Mouse (Mus musculus): ENCODE measurements around the gene Ctnna3. TPM values are rescaled to one million over a fixed set of nuclear protein-coding genes. Genes with fewer than 3 reads are reported as not detected.
"Not testable (repeated sequence)": the region's sequence is repeated elsewhere in the genome, so short reads cannot be mapped to it uniquely, and the experiment has no call there.

Ctnna3 gene
- polyA plus RNA-seq, 1 experiment from 2014 or later = 1.2 TPM

GRCm38 (mm10) chr10:64643976-64644375 lies 1214.1 kb downstream of the Ctnna3 start:
- H3K9ac ChIP-seq (ENCODE audit: low read length) = no peak overlapping the region
- no peaks in the 10 kb centered on the region for H3K36me3 ChIP-seq (ENCODE audit: control insufficient read depth, insufficient read depth, low read length)
- H3K27me3 ChIP-seq (ENCODE audit: control insufficient read depth, insufficient read depth, low read length) = no peaks in the 10 kb centered on the region
- 76% methylated on average over 2 of the region's 2 CpGs for WGBS
- H3K4me3 ChIP-seq (replicated peaks; ENCODE audit: low read length) = no peak overlapping the region
- H3K27ac ChIP-seq (ENCODE audit: low read length) = no peak overlapping the region
- no peak for ATAC-seq (ENCODE audit: insufficient read depth, low FRiP score)
- H3K4me2 ChIP-seq (ENCODE audit: low read depth, low read length) = no peak overlapping the region
- no peaks in the 10 kb centered on the region for H3K9me3 ChIP-seq (replicated peaks; ENCODE audit: control insufficient read depth, low read length)
- no peaks in the 10 kb centered on the region for H3K4me1 ChIP-seq (ENCODE audit: control insufficient read depth, insufficient read depth, low read length)

- Histone ChIP-seq H3K36me3 (ENCODE audit: control insufficient read depth, insufficient read depth, low read length) (no peaks in the 10 kb centered on the region), H3K4me1 (ENCODE audit: control insufficient read depth, insufficient read depth, low read length) (no peaks in the 10 kb centered on the region), H3K9ac (ENCODE audit: low read length) (no peak overlapping the region), H3K9me3 (replicated peaks; ENCODE audit: control insufficient read depth, low read length) (no peaks in the 10 kb centered on the region), H3K27ac (ENCODE audit: low read length) (no peak overlapping the region), H3K4me3 (replicated peaks; ENCODE audit: low read length) (no peak overlapping the region), H3K27me3 (ENCODE audit: control insufficient read depth, insufficient read depth, low read length) (no peaks in the 10 kb centered on the region), H3K4me2 (ENCODE audit: low read depth, low read length) (no peak overlapping the region)
- no peak for ATAC-seq (ENCODE audit: insufficient read depth, low FRiP score)
- 84% methylated on average over 4 of the region's 4 CpGs for WGBS
Observed at GRCm38 (mm10) chr10:64661190-64661589, 1231.3 kb downstream of the Ctnna3 start.

GRCm38 (mm10) chr10:64671469-64671868 lies 1241.6 kb downstream of the Ctnna3 start:
- no peak overlapping the region for H3K9ac ChIP-seq (ENCODE audit: low read length)
- H3K9me3 ChIP-seq (replicated peaks; ENCODE audit: control insufficient read depth, low read length) = no peaks in the 10 kb centered on the region
- no peak for ATAC-seq (ENCODE audit: insufficient read depth, low FRiP score)
- no peak overlapping the region for H3K27ac ChIP-seq (ENCODE audit: low read length)
- H3K4me2 ChIP-seq (ENCODE audit: low read depth, low read length) = no peak overlapping the region
- no peak overlapping the region for H3K4me3 ChIP-seq (replicated peaks; ENCODE audit: low read length)
- H3K36me3 ChIP-seq (ENCODE audit: control insufficient read depth, insufficient read depth, low read length) = no peaks in the 10 kb centered on the region
- no peaks in the 10 kb centered on the region for H3K4me1 ChIP-seq (ENCODE audit: control insufficient read depth, insufficient read depth, low read length)
- 69% methylated on average over 2 of the region's 2 CpGs for WGBS
- no peaks in the 10 kb centered on the region for H3K27me3 ChIP-seq (ENCODE audit: control insufficient read depth, insufficient read depth, low read length)

- H3K4me1 ChIP-seq (ENCODE audit: control insufficient read depth, insufficient read depth, low read length) = no peaks in the 10 kb centered on the region
- no peak overlapping the region for H3K9ac ChIP-seq (ENCODE audit: low read length)
- no peak overlapping the region for H3K4me2 ChIP-seq (ENCODE audit: low read depth, low read length)
- no peak overlapping the region for H3K4me3 ChIP-seq (replicated peaks; ENCODE audit: low read length)
- 85% methylated on average over 3 of the region's 3 CpGs for WGBS
- H3K27ac ChIP-seq (ENCODE audit: low read length) = no peak overlapping the region
- no peaks in the 10 kb centered on the region for H3K27me3 ChIP-seq (ENCODE audit: control insufficient read depth, insufficient read depth, low read length)
- no peaks in the 10 kb centered on the region for H3K9me3 ChIP-seq (replicated peaks; ENCODE audit: control insufficient read depth, low read length)
- H3K36me3 ChIP-seq (ENCODE audit: control insufficient read depth, insufficient read depth, low read length) = no peaks in the 10 kb centered on the region
- no peak for ATAC-seq (ENCODE audit: insufficient read depth, low FRiP score)
Observed at GRCm38 (mm10) chr10:64675796-64676195, 1245.9 kb downstream of the Ctnna3 start.

GRCm38 (mm10) chr10:64710017-64710416 lies 1280.1 kb downstream of the Ctnna3 start:
- no peak for ATAC-seq (ENCODE audit: insufficient read depth, low FRiP score)
- no peaks in the 10 kb centered on the region for H3K27me3 ChIP-seq (ENCODE audit: control insufficient read depth, insufficient read depth, low read length)
- H3K4me2 ChIP-seq (ENCODE audit: low read depth, low read length) = no peak overlapping the region
- H3K9me3 ChIP-seq (replicated peaks; ENCODE audit: control insufficient read depth, low read length) = no peaks in the 10 kb centered on the region
- no peak overlapping the region for H3K27ac ChIP-seq (ENCODE audit: low read length)
- H3K9ac ChIP-seq (ENCODE audit: low read length) = no peak overlapping the region
- H3K4me3 ChIP-seq (replicated peaks; ENCODE audit: low read length) = no peak overlapping the region
- H3K36me3 ChIP-seq (ENCODE audit: control insufficient read depth, insufficient read depth, low read length) = no peaks in the 10 kb centered on the region
- H3K4me1 ChIP-seq (ENCODE audit: control insufficient read depth, insufficient read depth, low read length) = no peaks in the 10 kb centered on the region
- 76% methylated on average over 2 of the region's 2 CpGs for WGBS

- Histone ChIP-seq H3K27ac (ENCODE audit: low read length) (no peak overlapping the region), H3K4me3 (replicated peaks; ENCODE audit: low read length) (no peak overlapping the region), H3K4me2 (ENCODE audit: low read depth, low read length) (no peak overlapping the region), H3K4me1 (ENCODE audit: control insufficient read depth, insufficient read depth, low read length) (no peaks in the 10 kb centered on the region), H3K27me3 (ENCODE audit: control insufficient read depth, insufficient read depth, low read length) (no peaks in the 10 kb centered on the region), H3K36me3 (ENCODE audit: control insufficient read depth, insufficient read depth, low read length) (no peaks in the 10 kb centered on the region), H3K9ac (ENCODE audit: low read length) (no peak overlapping the region), H3K9me3 (replicated peaks; ENCODE audit: control insufficient read depth, low read length) (no peaks in the 10 kb centered on the region)
- ATAC-seq (ENCODE audit: insufficient read depth, low FRiP score) = no peak
- WGBS = 58% methylated on average over 9 of the region's 9 CpGs
Observed at GRCm38 (mm10) chr10:64718036-64718435, 1288.1 kb downstream of the Ctnna3 start.

GRCm38 (mm10) chr10:64735692-64736091 lies 1305.8 kb downstream of the Ctnna3 start:
- no peak overlapping the region for H3K4me2 ChIP-seq (ENCODE audit: low read depth, low read length)
- H3K27me3 ChIP-seq (ENCODE audit: control insufficient read depth, insufficient read depth, low read length) = no peaks in the 10 kb centered on the region
- 55% methylated on average over 2 of the region's 2 CpGs for WGBS
- no peak overlapping the region for H3K4me3 ChIP-seq (replicated peaks; ENCODE audit: low read length)
- ATAC-seq (ENCODE audit: insufficient read depth, low FRiP score) = no peak
- H3K36me3 ChIP-seq (ENCODE audit: control insufficient read depth, insufficient read depth, low read length) = no peaks in the 10 kb centered on the region
- H3K27ac ChIP-seq (ENCODE audit: low read length) = no peak overlapping the region
- H3K4me1 ChIP-seq (ENCODE audit: control insufficient read depth, insufficient read depth, low read length) = no peaks in the 10 kb centered on the region
- H3K9me3 ChIP-seq (replicated peaks; ENCODE audit: control insufficient read depth, low read length) = no peaks in the 10 kb centered on the region
- no peak overlapping the region for H3K9ac ChIP-seq (ENCODE audit: low read length)

GRCm38 (mm10) chr10:64736616-64737015 lies 1306.7 kb downstream of the Ctnna3 start:
- H3K27me3 ChIP-seq (ENCODE audit: control insufficient read depth, insufficient read depth, low read length) = no peaks in the 10 kb centered on the region
- no peak overlapping the region for H3K4me3 ChIP-seq (replicated peaks; ENCODE audit: low read length)
- H3K27ac ChIP-seq (ENCODE audit: low read length) = no peak overlapping the region
- H3K4me2 ChIP-seq (ENCODE audit: low read depth, low read length) = no peak overlapping the region
- ATAC-seq (ENCODE audit: insufficient read depth, low FRiP score) = no peak
- no peaks in the 10 kb centered on the region for H3K4me1 ChIP-seq (ENCODE audit: control insufficient read depth, insufficient read depth, low read length)
- no peaks in the 10 kb centered on the region for H3K9me3 ChIP-seq (replicated peaks; ENCODE audit: control insufficient read depth, low read length)
- no peaks in the 10 kb centered on the region for H3K36me3 ChIP-seq (ENCODE audit: control insufficient read depth, insufficient read depth, low read length)
- WGBS = 21% methylated on average over 2 of the region's 2 CpGs
- H3K9ac ChIP-seq (ENCODE audit: low read length) = no peak overlapping the region

- not testable (repeated sequence) for ATAC-seq (ENCODE audit: insufficient read depth, low FRiP score); H3K4me3 ChIP-seq (replicated peaks; ENCODE audit: low read length); H3K27ac ChIP-seq (ENCODE audit: low read length); H3K27me3 ChIP-seq (ENCODE audit: control insufficient read depth, insufficient read depth, low read length); H3K9ac ChIP-seq (ENCODE audit: low read length); H3K4me1 ChIP-seq (ENCODE audit: control insufficient read depth, insufficient read depth, low read length); H3K4me2 ChIP-seq (ENCODE audit: low read depth, low read length); H3K9me3 ChIP-seq (replicated peaks; ENCODE audit: control insufficient read depth, low read length); H3K36me3 ChIP-seq (ENCODE audit: control insufficient read depth, insufficient read depth, low read length)
- WGBS = 77% methylated on average over 11 of the region's 11 CpGs
Observed at GRCm38 (mm10) chr10:64741721-64742120, 1311.8 kb downstream of the Ctnna3 start.

- not testable (repeated sequence) for H3K36me3 ChIP-seq (ENCODE audit: control insufficient read depth, insufficient read depth, low read length); H3K9ac ChIP-seq (ENCODE audit: low read length); H3K4me2 ChIP-seq (ENCODE audit: low read depth, low read length); H3K9me3 ChIP-seq (replicated peaks; ENCODE audit: control insufficient read depth, low read length); H3K27me3 ChIP-seq (ENCODE audit: control insufficient read depth, insufficient read depth, low read length); H3K4me1 ChIP-seq (ENCODE audit: control insufficient read depth, insufficient read depth, low read length); H3K4me3 ChIP-seq (replicated peaks; ENCODE audit: low read length); ATAC-seq (ENCODE audit: insufficient read depth, low FRiP score); H3K27ac ChIP-seq (ENCODE audit: low read length)
- 49% methylated on average over 3 of the region's 3 CpGs for WGBS
Observed at GRCm38 (mm10) chr10:64744099-64744498, 1314.2 kb downstream of the Ctnna3 start.

Data from stomach, embryonic 16.5 days (tissue).